Mouse (Mus musculus): ENCODE data around the gene Prm2. TPM values are rescaled to one million over a fixed set of nuclear protein-coding genes. Genes with fewer than 3 reads are reported as not detected.

The Prm2 gene
- polyA plus RNA-seq, 1 experiment = not detected

DNA sequence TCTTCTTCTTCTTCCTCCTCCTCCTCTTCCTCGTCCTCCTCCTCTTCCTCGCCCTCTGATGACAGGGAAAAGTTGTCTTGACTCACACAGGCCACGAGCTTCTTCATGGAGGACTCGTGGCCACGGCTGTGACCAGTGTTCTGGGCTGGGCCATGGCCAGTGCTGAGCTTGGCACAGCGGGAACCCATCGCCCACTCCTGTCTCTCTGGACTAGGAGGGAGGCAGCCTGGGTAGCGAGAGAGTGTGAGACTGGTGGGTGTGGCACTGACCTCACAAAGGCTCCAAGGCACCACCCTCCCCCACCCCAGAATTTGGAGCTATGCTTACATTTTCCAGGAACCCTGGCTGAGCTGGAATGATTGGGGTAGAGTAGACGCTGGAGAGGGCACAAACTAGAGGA is 5.2 kb downstream of the Prm2 start, which contains the start of gene Prm3:
Gene Prm3, minus strand, starts transcription at position 213 of the 400 bp plus-strand sequence.
- Histone ChIP-seq H3K4me3 (replicated peaks; ENCODE audit: control insufficient read depth, low read depth, low read length) (no peak within 1 kb of the TSS), H3K27ac (ENCODE audit: control insufficient read depth, insufficient read depth, low read depth, low read length, poor library complexity) (no peak within 1 kb of the TSS), H3K4me1 (ENCODE audit: control insufficient read depth, insufficient read depth, low read length) (peaks cover 3% of the 10 kb centered on the region; the same call in 1 of the 2 replicates)
- 79% methylated on average over 9 of the region's 9 CpGs for WGBS
- no peak for TF ChIP-seq CTCF (IDR thresholded peaks at IDR 0.05; ENCODE audit: control insufficient read depth, insufficient read depth, low read length)
- no peak for TF ChIP-seq POLR2A (IDR thresholded peaks at IDR 0.05; ENCODE audit: borderline replicate concordance, control insufficient read depth, low read depth, low read length)

DNA sequence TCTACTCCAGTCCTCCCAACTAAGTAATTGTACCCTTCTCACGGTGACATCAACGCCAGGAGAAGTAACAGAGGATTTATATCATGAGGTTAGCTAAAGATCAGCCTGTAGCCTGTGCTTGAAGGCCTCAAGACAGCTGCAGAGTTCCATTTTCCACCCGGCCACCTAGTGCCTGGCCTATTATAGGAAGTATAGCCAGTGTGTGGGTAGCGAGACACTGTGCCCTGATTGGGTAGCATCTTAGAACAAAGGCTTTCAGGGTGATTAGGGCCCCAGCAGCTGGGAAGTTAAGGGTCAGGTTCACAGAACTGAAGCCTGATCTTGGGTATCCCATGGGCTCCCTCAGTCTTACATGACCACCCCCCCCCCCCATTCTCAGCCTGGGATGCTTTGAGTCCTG is 7.1 kb downstream of the Prm2 start:
- TF ChIP-seq POLR2A (IDR thresholded peaks at IDR 0.05; ENCODE audit: borderline replicate concordance, control insufficient read depth, low read depth, low read length) = no peak
- no peak for TF ChIP-seq CTCF (IDR thresholded peaks at IDR 0.05; ENCODE audit: control insufficient read depth, insufficient read depth, low read length)
- H3K27ac ChIP-seq (ENCODE audit: control insufficient read depth, insufficient read depth, low read depth, low read length, poor library complexity) = no peak overlapping the region
- peaks cover 3% of the 10 kb centered on the region; the same call in 1 of the 2 replicates for H3K4me1 ChIP-seq (ENCODE audit: control insufficient read depth, insufficient read depth, low read length)
- no peak overlapping the region for H3K4me3 ChIP-seq (replicated peaks; ENCODE audit: control insufficient read depth, low read depth, low read length)
- 76% methylated on average over 4 of the region's 4 CpGs for WGBS

DNA sequence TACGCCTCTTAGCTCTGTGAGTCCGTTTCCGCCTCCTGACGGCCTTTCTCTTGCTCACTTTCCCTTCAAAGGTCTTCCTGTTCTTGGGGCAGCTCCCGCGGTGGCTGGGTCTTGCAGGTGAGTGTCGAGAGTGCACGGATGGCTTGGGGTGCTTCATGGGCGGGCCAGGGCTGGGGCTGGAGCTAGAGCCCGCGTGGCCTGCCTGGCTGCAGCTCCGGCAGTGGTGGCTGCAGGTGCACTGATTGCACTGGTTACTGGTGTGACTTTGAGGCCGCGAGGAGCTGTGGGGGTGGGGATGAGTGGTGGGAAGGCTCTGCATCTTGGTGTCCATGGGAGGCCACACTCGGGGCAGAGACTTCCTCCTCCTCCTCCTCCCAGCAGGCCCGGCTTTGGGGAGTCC is 7.7 kb downstream of the Prm2 start, which contains the start of gene Tnp2:
Gene Tnp2, minus strand, starts transcription at position 390 of the 400 bp plus-strand sequence.
- no peak within 1 kb of the TSS for H3K27ac ChIP-seq (ENCODE audit: control insufficient read depth, insufficient read depth, low read depth, low read length, poor library complexity)
- TF ChIP-seq CTCF (IDR thresholded peaks at IDR 0.05; ENCODE audit: control insufficient read depth, insufficient read depth, low read length) (no peak), POLR2A (IDR thresholded peaks at IDR 0.05; ENCODE audit: borderline replicate concordance, control insufficient read depth, low read depth, low read length) (no peak)
- H3K4me3 ChIP-seq (replicated peaks; ENCODE audit: control insufficient read depth, low read depth, low read length) = no peak within 1 kb of the TSS
- 56% methylated on average over 16 of the region's 16 CpGs for WGBS
- peaks cover 3% of the 10 kb centered on the region; the same call in 1 of the 2 replicates for H3K4me1 ChIP-seq (ENCODE audit: control insufficient read depth, insufficient read depth, low read length)

DNA sequence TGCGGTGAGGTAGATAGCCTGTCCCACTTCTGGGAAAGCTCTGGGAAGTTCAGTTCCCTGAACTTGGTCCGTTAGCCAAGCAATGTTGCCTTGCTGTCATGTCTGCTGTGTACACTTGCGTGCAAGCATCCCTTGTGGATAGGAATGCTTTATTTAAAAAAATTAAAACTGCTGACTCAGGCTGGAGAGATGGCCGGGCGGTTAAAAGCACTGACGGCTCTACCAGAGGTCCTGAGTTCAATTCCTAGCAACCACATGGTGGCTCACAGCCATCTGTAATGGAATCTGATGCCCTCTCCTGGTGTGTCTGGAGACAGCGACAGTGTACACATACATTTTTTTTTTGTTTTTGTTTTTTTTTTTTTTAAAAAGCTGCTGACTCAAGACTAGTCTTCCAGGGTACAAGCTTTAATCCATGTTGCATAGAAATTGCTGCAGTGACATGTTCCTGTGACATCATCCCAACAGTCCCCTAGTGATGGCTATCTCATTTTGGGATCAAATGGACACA is 8.3 kb downstream of the Prm2 start:
- WGBS = 72% methylated on average over 7 of the region's 7 CpGs
- TF ChIP-seq CTCF (IDR thresholded peaks at IDR 0.05; ENCODE audit: control insufficient read depth, insufficient read depth, low read length) (no peak), POLR2A (IDR thresholded peaks at IDR 0.05; ENCODE audit: borderline replicate concordance, control insufficient read depth, low read depth, low read length) (no peak)
- Histone ChIP-seq H3K27ac (ENCODE audit: control insufficient read depth, insufficient read depth, low read depth, low read length, poor library complexity) (no peak overlapping the region), H3K4me1 (ENCODE audit: control insufficient read depth, insufficient read depth, low read length) (peaks cover 5% of the 10 kb centered on the region), H3K4me3 (replicated peaks; ENCODE audit: control insufficient read depth, low read depth, low read length) (no peak overlapping the region)

DNA sequence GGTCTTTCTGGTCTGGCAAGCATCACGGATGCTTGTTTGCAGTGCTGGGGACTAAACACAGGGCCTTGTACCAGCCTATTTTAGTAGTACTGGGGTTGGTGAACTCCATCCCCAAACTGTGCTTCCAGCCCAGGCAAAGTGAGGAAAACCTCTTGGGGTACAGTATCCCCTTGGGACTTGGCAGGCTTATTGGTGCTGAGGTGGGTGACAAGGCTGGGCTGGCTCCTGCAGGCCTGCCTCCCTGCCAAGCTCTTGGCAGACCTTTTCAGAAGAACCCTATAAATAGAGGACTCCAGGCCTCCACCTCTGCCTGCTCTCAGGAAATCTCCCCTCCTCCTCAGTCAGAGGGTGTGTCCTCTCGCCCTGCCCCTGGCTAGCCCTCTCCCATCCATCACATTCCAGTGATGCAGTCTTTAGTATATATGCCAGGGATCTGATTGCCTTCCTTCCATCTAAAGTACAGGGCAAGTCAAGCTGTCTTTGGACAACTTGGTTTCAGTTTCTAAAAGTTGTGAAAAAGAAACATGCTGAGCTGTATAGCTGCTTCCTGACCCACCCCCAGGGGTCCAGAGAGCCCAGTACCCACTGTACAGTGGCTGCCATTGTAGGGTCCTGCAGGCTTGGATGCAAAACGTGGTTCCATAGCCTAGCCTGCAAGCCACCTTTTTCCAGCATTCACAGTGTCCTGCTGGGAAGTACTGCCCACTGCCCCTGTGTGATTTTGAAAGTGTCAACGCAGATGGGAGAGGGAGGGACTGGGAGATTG is 9.0 kb downstream of the Prm2 start:
- 64% methylated on average over 4 of the region's 4 CpGs for WGBS
- H3K27ac ChIP-seq (ENCODE audit: control insufficient read depth, insufficient read depth, low read depth, low read length, poor library complexity) = no peak overlapping the region
- peaks cover 6% of the 10 kb centered on the region for H3K4me1 ChIP-seq (ENCODE audit: control insufficient read depth, insufficient read depth, low read length)
- no peak overlapping the region for H3K4me3 ChIP-seq (replicated peaks; ENCODE audit: control insufficient read depth, low read depth, low read length)
- TF ChIP-seq POLR2A (IDR thresholded peaks at IDR 0.05; ENCODE audit: borderline replicate concordance, control insufficient read depth, low read depth, low read length) = no peak
- no peak for TF ChIP-seq CTCF (IDR thresholded peaks at IDR 0.05; ENCODE audit: control insufficient read depth, insufficient read depth, low read length)

DNA sequence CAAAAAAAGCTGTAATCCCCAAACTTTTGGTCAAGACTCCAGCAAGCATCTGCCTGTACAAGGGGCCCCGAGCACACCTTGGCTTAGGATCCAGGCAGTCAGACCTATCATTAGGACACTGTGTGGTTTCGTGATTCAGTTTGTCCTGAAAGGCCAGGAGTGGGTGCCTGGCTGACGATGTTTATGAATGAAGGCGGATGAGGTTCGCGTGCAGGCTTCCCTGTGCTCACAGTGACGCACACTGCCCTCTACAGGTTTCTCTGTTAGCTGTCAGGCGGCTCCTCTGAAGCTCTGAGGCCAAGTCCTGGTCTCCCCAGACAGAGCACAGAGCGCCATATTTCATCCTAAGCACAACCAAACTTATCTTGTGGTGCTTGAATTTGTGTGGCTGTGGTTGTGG is 9.6 kb downstream of the Prm2 start:
- TF ChIP-seq CTCF (IDR thresholded peaks at IDR 0.05; ENCODE audit: control insufficient read depth, insufficient read depth, low read length) = peak; percentile 94
- no peak for TF ChIP-seq POLR2A (IDR thresholded peaks at IDR 0.05; ENCODE audit: borderline replicate concordance, control insufficient read depth, low read depth, low read length)

DNA sequence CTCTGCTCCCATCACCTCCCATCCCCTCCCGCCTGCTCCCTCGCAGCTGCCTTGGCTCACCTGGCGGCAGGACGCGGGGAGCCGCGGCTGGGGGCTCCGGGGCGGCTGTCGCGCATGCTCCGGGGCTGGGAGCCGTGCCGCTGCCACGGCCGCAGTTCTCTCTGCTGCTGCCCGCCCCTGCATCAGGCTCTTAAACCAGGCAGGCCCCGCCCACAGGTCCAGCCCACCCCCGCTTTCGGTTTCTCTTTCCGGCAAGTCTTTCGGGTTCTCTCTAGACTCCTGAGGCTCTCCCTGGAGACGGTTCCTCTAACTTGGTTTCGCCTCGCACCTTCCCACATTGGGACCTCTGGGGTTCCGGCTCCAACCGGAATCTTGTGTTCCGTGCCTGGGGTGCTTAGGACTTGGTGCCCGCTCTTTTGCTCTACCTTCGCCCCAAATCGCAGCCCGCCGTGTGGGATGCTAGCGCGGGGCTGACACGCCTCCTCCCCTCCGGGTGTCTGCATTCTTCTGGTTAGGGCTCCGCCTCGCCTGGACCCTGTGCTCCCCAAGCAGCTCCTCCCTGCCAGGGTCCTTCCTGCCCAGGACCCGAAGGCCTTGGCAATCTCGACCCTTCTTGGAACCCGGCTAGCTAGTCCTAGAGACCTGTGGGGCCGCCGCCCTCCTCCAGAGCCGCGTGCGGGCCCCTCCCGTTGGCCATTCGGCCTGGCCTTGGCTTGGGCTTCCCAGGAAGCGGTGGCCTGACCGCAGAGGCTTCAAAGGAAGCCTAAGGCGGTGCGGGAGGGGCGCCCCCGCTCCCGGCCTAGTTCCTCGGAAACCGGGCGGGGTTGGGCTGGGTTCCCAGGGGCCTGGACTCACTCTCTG is 10.3 kb downstream of the Prm2 start, which contains the start of gene Socs1:
Gene Socs1, minus strand, starts transcription at position 166 of the 861 bp plus-strand sequence.
- H3K4me1 ChIP-seq (ENCODE audit: control insufficient read depth, insufficient read depth, low read length) = peaks cover 6% of the 10 kb centered on the region
- H3K4me3 ChIP-seq (replicated peaks; ENCODE audit: control insufficient read depth, low read depth, low read length) = peak within 1 kb of the TSS; percentile 94
- WGBS = under 1% methylated on average over 58 of the region's 59 CpGs
- peak within 1 kb of the TSS; percentile 92 for H3K27ac ChIP-seq (ENCODE audit: control insufficient read depth, insufficient read depth, low read depth, low read length, poor library complexity)
- TF ChIP-seq CTCF (IDR thresholded peaks at IDR 0.05; ENCODE audit: control insufficient read depth, insufficient read depth, low read length) (no peak), POLR2A (IDR thresholded peaks at IDR 0.05; ENCODE audit: borderline replicate concordance, control insufficient read depth, low read depth, low read length) (peak; percentile 88; the same call in 1 of the 2 replicates)

More for the DNA sequence above, 9.6 kb downstream of the Prm2 start:
- peaks cover 6% of the 10 kb centered on the region for H3K4me1 ChIP-seq (ENCODE audit: control insufficient read depth, insufficient read depth, low read length)
- H3K27ac ChIP-seq (ENCODE audit: control insufficient read depth, insufficient read depth, low read depth, low read length, poor library complexity) = peak overlapping the region; percentile 92
- H3K4me3 ChIP-seq (replicated peaks; ENCODE audit: control insufficient read depth, low read depth, low read length) = peak overlapping the region; percentile 94
- WGBS = 1% methylated on average over 9 of the region's 9 CpGs
